22 mouse cellular contexts compared by ENCODE assay signal in the genomic region with DNA sequence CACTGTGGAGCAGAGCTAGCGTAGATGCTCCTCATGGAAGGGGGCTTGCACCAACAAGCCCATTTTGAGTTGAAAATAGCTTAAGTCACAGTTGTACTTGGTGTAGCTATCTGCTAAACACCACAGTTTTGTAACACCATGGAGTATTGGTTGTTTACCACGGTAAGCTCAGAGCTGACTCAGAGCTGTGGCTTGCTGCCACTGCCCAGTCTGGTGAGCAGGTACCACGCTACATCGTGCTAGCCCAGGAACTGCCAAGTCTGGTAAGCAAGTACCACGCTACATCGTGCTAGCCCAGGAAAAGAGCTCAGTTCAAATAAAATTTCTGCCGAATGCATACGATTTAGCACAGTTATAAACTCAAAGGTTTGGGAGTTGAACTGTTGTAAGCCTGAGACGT. TPM values are rescaled to one million over a fixed set of nuclear protein-coding genes. Genes with fewer than 3 reads are reported as not detected.
A peak's percentile ranks its signal among the peaks of the same experiment; 100 is the strongest.
DNase-seq lines count a peak whose midpoint lies in the region; ATAC-seq and TF ChIP-seq lines count a peak whose summit lies in the region.
"Had no signal": no experiment of that assay in that cellular context is flagged by ENCODE, and none has a peak within 500 bp of the region (broad histone marks: within the 10 kb centered on the region; RNA-seq: fewer than 3 reads in every experiment).

No protein-coding gene starts in this region.

- H3K27me3 ChIP-seq in Patski = no peaks in the 10 kb centered on the region
- H3K27me3 ChIP-seq: hindbrain, embryonic 13.5 days had no signal

- no peak for TF ChIP-seq CTCF in Patski (IDR thresholded peaks at IDR 0.05)

- peak; percentile 18 to 39 for DNase-seq in layer of hippocampus, adult 18-20 months (ENCODE audit: low spot score in 2 of 2)
- no peak for DNase-seq in layer of hippocampus, postnatal 10 days (ENCODE audit: low spot score in 2 of 2)
- peak; percentile 28 for DNase-seq in urinary bladder, postnatal 14 days (ENCODE audit: low spot score)
- no peak for DNase-seq in urinary bladder, postnatal 4 days (ENCODE audit: low spot score in 2 of 2)
- peak; percentile 25 for DNase-seq in Patski (ENCODE audit: low read depth, low spot score)
- no peak for DNase-seq in lung, postnatal 14 days
- DNase-seq: adrenal gland, postnatal 10 days; cerebellum, adult 11-12 months; cerebellum, adult 9-11 months; cerebellum, postnatal 36 days; gastrocnemius, postnatal 10 days; heart, adult 18-20 months; heart, postnatal 10 days; heart, postnatal 4 days had no signal

- peak; percentile 51 for ATAC-seq in Patski
- no peak for ATAC-seq in megakaryocyte, adult 5-6 weeks (ENCODE audit: poor library complexity, severe bottlenecking)
- ATAC-seq: forebrain, embryonic 14.5 days; hindbrain, postnatal 0 days had no signal

- in situ Hi-C loops in Patski (cut with MboI; ENCODE audit: low pct_unique_long_range_greater_than_20kb) = no loop called here

- POLR2A ChIA-PET in Patski (lab: Charles Lee) = interaction anchor here (1.4 kb wide), 1 partner anchor 10 kb away, joined by 3 read pairs; no protein-coding TSS in a partner anchor

- CTCF ChIA-PET in Patski (lab: Charles Lee) = interaction anchor here (1.4 to 2.0 kb wide), 2 partner anchors 9 to 14 kb away, joined by 3 to 6 read pairs; no protein-coding TSS in a partner anchor

RNA-seq across cellular contexts. Expression of gene Adgrf4, which starts 10.1 kb away (rescaled TPM):
- total RNA-seq in layer of hippocampus, adult 18-20 months (2021) = 1 to 10 TPM; 1.7 to 1.8 TPM
- under 1 TPM; 0.65 to 0.85 TPM for total RNA-seq in layer of hippocampus, postnatal 10 days (2021)
- polyA plus RNA-seq in Patski (2021) = 0.46 TPM
- total RNA-seq in megakaryocyte, adult 5-6 weeks (2015) = not detected in 2 replicates
- total RNA-seq in megakaryocyte, adult 5-6 weeks (2017) = not detected in 2 replicates
- total RNA-seq: ES-E14 had no signal
- polyA plus RNA-seq: embryonic facial prominence, embryonic 10.5 days; forebrain, embryonic 10.5 days; heart, embryonic 10.5 days had no signal

RNA-seq across cellular contexts. Expression of gene Adgrf2, which starts 39.8 kb away (rescaled TPM):
- total RNA-seq in layer of hippocampus, adult 18-20 months (2021) = under 1 TPM; 0.37 to 0.58 TPM
- total RNA-seq in layer of hippocampus, postnatal 10 days (2021) = under 1 TPM; 0.42 to 0.66 TPM
- 0.33 TPM for polyA plus RNA-seq in Patski (2021)
- total RNA-seq in megakaryocyte, adult 5-6 weeks (2015) = 0.09 TPM in 1 of 2 replicates, not detected in the other
- total RNA-seq in megakaryocyte, adult 5-6 weeks (2017) = not detected in 2 replicates
- polyA plus RNA-seq: forebrain, embryonic 10.5 days had no signal

Comparison
In these comparisons a context has a peak if more than half of its experiments do, and no peak if none do; other contexts are left out.
1. DNase-seq: peak in layer of hippocampus, adult 18-20 months (2 of 2), urinary bladder, postnatal 14 days (single experiment) and Patski (single experiment); none in layer of hippocampus, postnatal 10 days (0 of 2), urinary bladder, postnatal 4 days (0 of 2) and lung, postnatal 14 days (single experiment).